Mouse (Mus musculus): ENCODE data around the gene Gm14214.

Gene Gm14214

GRCm38 (mm10) chr2:154769930-154770329 is at the start of gene Gm14214:
TSS of gene Gm14214 (minus strand) at chr2:154770030.
- DNase-seq (ENCODE audit: low spot score): no peak

GRCm38 (mm10) chr2:154818599-154818998 is 48.8 kb upstream of the Gm14214 start:
- DNase-seq (ENCODE audit: low spot score): no peak

GRCm38 (mm10) chr2:154817788-154818187 is 48.0 kb upstream of the Gm14214 start:
- DNase-seq (ENCODE audit: low spot score): peak; percentile 74

- DNase-seq (ENCODE audit: low spot score): no peak
Measured at GRCm38 (mm10) chr2:154817089-154817488, 47.3 kb upstream of the Gm14214 start.

- no peak for DNase-seq (ENCODE audit: low spot score)
Measured at GRCm38 (mm10) chr2:154813426-154813825, 43.6 kb upstream of the Gm14214 start.

- DNase-seq (ENCODE audit: low spot score): no peak
Measured at GRCm38 (mm10) chr2:154810821-154811220, 41.0 kb upstream of the Gm14214 start.

GRCm38 (mm10) chr2:154809107-154809762 is 39.4 kb upstream of the Gm14214 start:
- DNase-seq (ENCODE audit: low spot score): no peak

- no peak for DNase-seq (ENCODE audit: low spot score)
Measured at GRCm38 (mm10) chr2:154807689-154808088, 37.9 kb upstream of the Gm14214 start.

- DNase-seq (ENCODE audit: low spot score): no peak
Measured at GRCm38 (mm10) chr2:154803845-154804244, 34.0 kb upstream of the Gm14214 start.

GRCm38 (mm10) chr2:154803372-154803771 is 33.5 kb upstream of the Gm14214 start:
- no peak for DNase-seq (ENCODE audit: low spot score)

- DNase-seq (ENCODE audit: low spot score): peak; percentile 86
Measured at GRCm38 (mm10) chr2:154791661-154792642, 22.1 kb upstream of the Gm14214 start.

GRCm38 (mm10) chr2:154790656-154791483 is 21.0 kb upstream of the Gm14214 start, which contains the start of the genes Raly and a:
TSS of gene Raly (plus strand) at chr2:154791096.
TSS of gene a (plus strand) at chr2:154791402.
- peak; percentile 99 for DNase-seq (ENCODE audit: low spot score)

- no peak for DNase-seq (ENCODE audit: low spot score)
Measured at GRCm38 (mm10) chr2:154789977-154790655, 20.3 kb upstream of the Gm14214 start.

GRCm38 (mm10) chr2:154789381-154789780 is 19.6 kb upstream of the Gm14214 start:
- no peak for DNase-seq (ENCODE audit: low spot score)

- peak; percentile 55 for DNase-seq (ENCODE audit: low spot score)
Measured at GRCm38 (mm10) chr2:154786776-154787175, 16.9 kb upstream of the Gm14214 start.

- no peak for DNase-seq (ENCODE audit: low spot score)
Measured at GRCm38 (mm10) chr2:154786187-154786586, 16.4 kb upstream of the Gm14214 start.

GRCm38 (mm10) chr2:154785284-154785683 is 15.5 kb upstream of the Gm14214 start:
- no peak for DNase-seq (ENCODE audit: low spot score)

GRCm38 (mm10) chr2:154782856-154783650 is 13.2 kb upstream of the Gm14214 start:
- DNase-seq (ENCODE audit: low spot score): no peak

GRCm38 (mm10) chr2:154782361-154782760 is 12.5 kb upstream of the Gm14214 start:
- no peak for DNase-seq (ENCODE audit: low spot score)

- DNase-seq (ENCODE audit: low spot score): no peak
Measured at GRCm38 (mm10) chr2:154779648-154780047, 9.8 kb upstream of the Gm14214 start.

GRCm38 (mm10) chr2:154776496-154776895 is 6.7 kb upstream of the Gm14214 start:
- DNase-seq (ENCODE audit: low spot score): peak; percentile 65
